Mouse (Mus musculus): ENCODE measurements around the gene R3hdm2.

DNA sequence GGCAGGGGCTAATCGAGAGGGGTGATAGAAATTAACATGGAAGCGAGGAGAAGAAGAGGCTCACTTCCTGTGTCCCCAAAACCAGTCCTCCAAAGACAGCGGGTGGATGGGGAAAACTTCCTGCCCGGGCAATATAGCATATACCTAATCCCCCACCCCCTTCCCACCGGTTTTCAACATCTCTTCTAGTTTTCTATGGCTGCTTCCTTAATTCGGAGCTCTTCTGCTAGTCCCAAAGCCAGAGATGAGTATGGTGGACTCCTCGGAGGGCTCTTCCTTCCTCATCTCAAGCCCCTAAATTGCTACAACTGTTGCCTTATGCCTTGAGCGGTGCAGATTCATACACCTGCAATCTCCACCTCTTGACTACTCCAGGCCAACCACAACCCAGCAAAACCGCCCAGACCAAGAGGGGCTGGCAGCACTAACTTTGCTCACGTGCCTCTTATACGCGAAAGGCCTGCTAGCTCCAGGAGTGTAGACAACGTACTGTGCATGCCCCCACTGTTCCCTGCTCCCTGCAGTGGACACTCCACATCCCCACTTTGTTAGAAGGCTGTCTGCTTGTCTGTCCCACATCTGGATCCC is 134.1 kb downstream of the R3hdm2 start:
- TF ChIP-seq CTCF (conservative IDR thresholded peaks at IDR 0.05; ENCODE audit: low read length), result no peak
- TF ChIP-seq POU5F1 (IDR thresholded peaks at IDR 0.05; ENCODE audit: borderline replicate concordance, low read length), result no peak
